Mouse (Mus musculus): ENCODE results near the gene Shroom3.

Shroom3 gene

GRCm38 (mm10) chr5:92933599-92934217 lies 250.5 kb downstream of the Shroom3 start:
- no peak for DNase-seq (ENCODE audit: low spot score)

- DNase-seq (ENCODE audit: low spot score): no peak
These were observed 251.2 kb downstream of the Shroom3 start for GRCm38 (mm10) chr5:92934269-92934939.

GRCm38 (mm10) chr5:92935883-92936282 lies 252.6 kb downstream of the Shroom3 start:
- DNase-seq (ENCODE audit: low spot score): no peak

- DNase-seq (ENCODE audit: low spot score): no peak
These were observed 254.5 kb downstream of the Shroom3 start for GRCm38 (mm10) chr5:92937701-92938100.

- no peak for DNase-seq (ENCODE audit: low spot score)
These were observed 256.2 kb downstream of the Shroom3 start for GRCm38 (mm10) chr5:92939246-92939995.

- no peak for DNase-seq (ENCODE audit: low spot score)
These were observed 258.9 kb downstream of the Shroom3 start for GRCm38 (mm10) chr5:92942166-92942565.

GRCm38 (mm10) chr5:92942577-92942976 lies 259.3 kb downstream of the Shroom3 start:
- DNase-seq (ENCODE audit: low spot score): no peak

- DNase-seq (ENCODE audit: low spot score): no peak
These were observed 261.6 kb downstream of the Shroom3 start for GRCm38 (mm10) chr5:92944867-92945266.

- DNase-seq (ENCODE audit: low spot score): no peak
These were observed 265.9 kb downstream of the Shroom3 start for GRCm38 (mm10) chr5:92948972-92949745.

GRCm38 (mm10) chr5:92950583-92950982 lies 267.3 kb downstream of the Shroom3 start:
- DNase-seq (ENCODE audit: low spot score): no peak

- DNase-seq (ENCODE audit: low spot score): no peak
These were observed 267.8 kb downstream of the Shroom3 start for GRCm38 (mm10) chr5:92951079-92951478.

- DNase-seq (ENCODE audit: low spot score): no peak
These were observed 270.6 kb downstream of the Shroom3 start for GRCm38 (mm10) chr5:92953865-92954264.

GRCm38 (mm10) chr5:92954323-92954722 lies 271.1 kb downstream of the Shroom3 start:
- peak; percentile 6 for DNase-seq (ENCODE audit: low spot score)

- DNase-seq (ENCODE audit: low spot score): no peak
These were observed 271.7 kb downstream of the Shroom3 start for GRCm38 (mm10) chr5:92954827-92955475.

- DNase-seq (ENCODE audit: low spot score): no peak
These were observed 276.1 kb downstream of the Shroom3 start for GRCm38 (mm10) chr5:92959287-92959686.

GRCm38 (mm10) chr5:92959708-92960107 lies 276.5 kb downstream of the Shroom3 start:
- no peak for DNase-seq (ENCODE audit: low spot score)

GRCm38 (mm10) chr5:92961353-92961752 lies 278.1 kb downstream of the Shroom3 start:
- no peak for DNase-seq (ENCODE audit: low spot score)

- DNase-seq (ENCODE audit: low spot score): no peak
These were observed 278.6 kb downstream of the Shroom3 start for GRCm38 (mm10) chr5:92961770-92962231.

GRCm38 (mm10) chr5:92964691-92965090 lies 281.5 kb downstream of the Shroom3 start:
- no peak for DNase-seq (ENCODE audit: low spot score)

- no peak for DNase-seq (ENCODE audit: low spot score)
These were observed 283.9 kb downstream of the Shroom3 start for GRCm38 (mm10) chr5:92967143-92967542.

- no peak for DNase-seq (ENCODE audit: low spot score)
These were observed 284.7 kb downstream of the Shroom3 start for GRCm38 (mm10) chr5:92967906-92968305.

GRCm38 (mm10) chr5:92969443-92969842 lies 286.2 kb downstream of the Shroom3 start:
- no peak for DNase-seq (ENCODE audit: low spot score)

Measured in c-Kit-positive CD71-positive TER-119-positive erythroid progenitor cells, embryonic 14.5 days (primary cell).